Mouse (Mus musculus): ENCODE data around the gene Epb41l3. TPM values are rescaled to one million over a fixed set of nuclear protein-coding genes. Genes with fewer than 3 reads are reported as not detected.

The Epb41l3 gene
- polyA plus RNA-seq, 1 experiment = 176 TPM

DNA sequence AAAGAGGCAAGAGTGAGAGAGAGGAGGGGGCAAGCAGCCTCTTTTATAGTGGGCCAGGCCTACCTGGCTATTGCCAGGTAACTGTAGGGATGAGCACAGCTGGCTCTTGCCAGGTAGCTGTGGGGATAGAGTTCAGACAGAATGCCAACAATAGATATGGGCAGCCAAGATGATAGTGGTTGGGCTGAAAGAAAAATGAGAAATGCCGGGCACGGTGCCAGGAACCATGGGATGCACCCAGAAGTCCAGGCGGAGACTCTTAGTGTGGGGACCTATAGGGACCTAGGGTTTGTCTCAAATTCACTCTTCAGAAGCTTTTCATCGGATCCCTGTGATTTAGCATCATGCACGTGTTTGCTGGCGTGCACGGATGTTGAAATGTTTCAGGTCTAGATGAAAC, 6.8 kb downstream of the Epb41l3 start:
- no peak for TF ChIP-seq CTCF (IDR thresholded peaks at IDR 0.05; ENCODE audit: extremely low read depth, insufficient read length, insufficient replicate concordance, low read depth, low read length)
- no peak for TF ChIP-seq POLR2A (IDR thresholded peaks at IDR 0.05; ENCODE audit: low read depth, low read length)
- no peaks in the 10 kb centered on the region for H3K27me3 ChIP-seq (ENCODE audit: control insufficient read depth, insufficient read depth, low read length)
- peaks cover 2% of the 10 kb centered on the region for H3K36me3 ChIP-seq (ENCODE audit: control insufficient read depth, insufficient read depth, low read length)
- no peak overlapping the region for H3K27ac ChIP-seq (ENCODE audit: insufficient read depth, low read depth, low read length)
- H3K4me3 ChIP-seq (ENCODE audit: low read depth, low read length) = no peak overlapping the region
- peaks cover 3% of the 10 kb centered on the region; the same call in 1 of the 2 replicates for H3K4me1 ChIP-seq (ENCODE audit: control insufficient read depth, insufficient read depth, insufficient read length, low read length)
- WGBS = 73% methylated on average over 7 of the region's 7 CpGs

- no peaks in the 10 kb centered on the region for H3K4me1 ChIP-seq (ENCODE audit: control insufficient read depth, insufficient read depth, insufficient read length, low read length)
- H3K27ac ChIP-seq (ENCODE audit: insufficient read depth, low read depth, low read length) = no peak overlapping the region
- H3K36me3 ChIP-seq (ENCODE audit: control insufficient read depth, insufficient read depth, low read length) = peaks cover 12% of the 10 kb centered on the region
- TF ChIP-seq CTCF (IDR thresholded peaks at IDR 0.05; ENCODE audit: extremely low read depth, insufficient read length, insufficient replicate concordance, low read depth, low read length) (no peak), POLR2A (IDR thresholded peaks at IDR 0.05; ENCODE audit: low read depth, low read length) (no peak)
- H3K27me3 ChIP-seq (ENCODE audit: control insufficient read depth, insufficient read depth, low read length) = no peaks in the 10 kb centered on the region
- WGBS = 89% methylated on average over 3 of the region's 3 CpGs
- no peak overlapping the region for H3K4me3 ChIP-seq (ENCODE audit: low read depth, low read length)
Measured at GRCm38 (mm10) chr17:69091618-69092017, 16.1 kb downstream of the Epb41l3 start.

GRCm38 (mm10) chr17:69097068-69097467, 21.6 kb downstream of the Epb41l3 start:
- no peaks in the 10 kb centered on the region for H3K27me3 ChIP-seq (ENCODE audit: control insufficient read depth, insufficient read depth, low read length)
- H3K4me1 ChIP-seq (ENCODE audit: control insufficient read depth, insufficient read depth, insufficient read length, low read length) = peaks cover 9% of the 10 kb centered on the region; the same call in 1 of the 2 replicates
- H3K27ac ChIP-seq (ENCODE audit: insufficient read depth, low read depth, low read length) = no peak overlapping the region
- peaks cover 19% of the 10 kb centered on the region for H3K36me3 ChIP-seq (ENCODE audit: control insufficient read depth, insufficient read depth, low read length)
- no peak overlapping the region for H3K4me3 ChIP-seq (ENCODE audit: low read depth, low read length)
- TF ChIP-seq POLR2A (IDR thresholded peaks at IDR 0.05; ENCODE audit: low read depth, low read length) = no peak
- TF ChIP-seq CTCF (IDR thresholded peaks at IDR 0.05; ENCODE audit: extremely low read depth, insufficient read length, insufficient replicate concordance, low read depth, low read length) = no peak
- WGBS = 85% methylated on average over 4 of the region's 4 CpGs

DNA sequence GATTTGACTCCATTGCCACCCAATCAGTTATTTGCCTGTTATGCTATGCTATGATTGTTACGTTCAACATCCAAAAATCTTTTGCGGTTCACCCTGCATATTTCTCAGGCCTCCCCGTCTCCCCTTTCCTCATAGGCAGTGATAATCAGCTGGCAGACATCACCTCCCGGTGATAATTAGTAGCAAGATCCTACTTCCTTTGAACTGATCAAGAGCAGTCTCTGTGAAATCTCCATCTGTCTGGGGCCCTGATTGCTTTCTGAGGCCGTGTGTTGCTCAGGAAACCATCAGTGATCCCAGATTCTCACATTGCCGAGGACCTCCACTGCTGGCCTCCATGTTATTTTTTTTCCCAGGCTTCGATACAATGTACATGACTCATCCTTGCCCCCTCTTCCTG, 22.5 kb downstream of the Epb41l3 start:
- 77% methylated on average over 7 of the region's 7 CpGs for WGBS

DNA sequence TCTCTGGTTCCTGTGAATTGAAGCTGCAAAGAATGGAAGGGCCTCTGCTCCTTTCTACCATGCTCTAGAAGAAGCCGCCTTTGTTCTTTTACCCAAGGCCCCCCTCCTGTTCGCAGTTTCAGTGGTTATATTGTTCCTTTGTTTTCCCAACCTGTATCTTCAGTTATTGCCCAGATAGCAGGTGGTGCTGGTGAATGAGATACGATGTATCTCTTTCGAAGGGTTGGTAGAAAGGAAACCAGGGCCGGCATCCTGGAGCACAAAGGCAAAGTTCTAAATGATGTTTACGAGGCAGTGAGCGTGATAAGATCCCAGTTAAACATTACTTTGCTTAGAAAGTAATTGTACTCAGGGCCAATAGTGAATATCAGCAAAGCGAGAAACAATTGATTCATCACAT, 27.8 kb downstream of the Epb41l3 start:
- Histone ChIP-seq H3K27me3 (ENCODE audit: control insufficient read depth, insufficient read depth, low read length) (no peaks in the 10 kb centered on the region), H3K36me3 (ENCODE audit: control insufficient read depth, insufficient read depth, low read length) (peaks cover under 1% of the 10 kb centered on the region; the same call in 1 of the 2 replicates), H3K4me3 (ENCODE audit: low read depth, low read length) (no peak overlapping the region), H3K27ac (ENCODE audit: insufficient read depth, low read depth, low read length) (peak overlapping the region; percentile 73), H3K4me1 (ENCODE audit: control insufficient read depth, insufficient read depth, insufficient read length, low read length) (peaks cover 16% of the 10 kb centered on the region)
- WGBS = 28% methylated on average over 8 of the region's 8 CpGs
- TF ChIP-seq POLR2A (IDR thresholded peaks at IDR 0.05; ENCODE audit: low read depth, low read length) (no peak), CTCF (IDR thresholded peaks at IDR 0.05; ENCODE audit: extremely low read depth, insufficient read length, insufficient replicate concordance, low read depth, low read length) (no peak)

More for the DNA sequence above, 22.5 kb downstream of the Epb41l3 start:
- Histone ChIP-seq H3K4me3 (ENCODE audit: low read depth, low read length) (no peak overlapping the region), H3K4me1 (ENCODE audit: control insufficient read depth, insufficient read depth, insufficient read length, low read length) (peaks cover 9% of the 10 kb centered on the region; the same call in 1 of the 2 replicates), H3K27ac (ENCODE audit: insufficient read depth, low read depth, low read length) (no peak overlapping the region), H3K36me3 (ENCODE audit: control insufficient read depth, insufficient read depth, low read length) (peaks cover 19% of the 10 kb centered on the region), H3K27me3 (ENCODE audit: control insufficient read depth, insufficient read depth, low read length) (no peaks in the 10 kb centered on the region)
- TF ChIP-seq POLR2A (IDR thresholded peaks at IDR 0.05; ENCODE audit: low read depth, low read length) = no peak
- TF ChIP-seq CTCF (IDR thresholded peaks at IDR 0.05; ENCODE audit: extremely low read depth, insufficient read length, insufficient replicate concordance, low read depth, low read length) = no peak

DNA sequence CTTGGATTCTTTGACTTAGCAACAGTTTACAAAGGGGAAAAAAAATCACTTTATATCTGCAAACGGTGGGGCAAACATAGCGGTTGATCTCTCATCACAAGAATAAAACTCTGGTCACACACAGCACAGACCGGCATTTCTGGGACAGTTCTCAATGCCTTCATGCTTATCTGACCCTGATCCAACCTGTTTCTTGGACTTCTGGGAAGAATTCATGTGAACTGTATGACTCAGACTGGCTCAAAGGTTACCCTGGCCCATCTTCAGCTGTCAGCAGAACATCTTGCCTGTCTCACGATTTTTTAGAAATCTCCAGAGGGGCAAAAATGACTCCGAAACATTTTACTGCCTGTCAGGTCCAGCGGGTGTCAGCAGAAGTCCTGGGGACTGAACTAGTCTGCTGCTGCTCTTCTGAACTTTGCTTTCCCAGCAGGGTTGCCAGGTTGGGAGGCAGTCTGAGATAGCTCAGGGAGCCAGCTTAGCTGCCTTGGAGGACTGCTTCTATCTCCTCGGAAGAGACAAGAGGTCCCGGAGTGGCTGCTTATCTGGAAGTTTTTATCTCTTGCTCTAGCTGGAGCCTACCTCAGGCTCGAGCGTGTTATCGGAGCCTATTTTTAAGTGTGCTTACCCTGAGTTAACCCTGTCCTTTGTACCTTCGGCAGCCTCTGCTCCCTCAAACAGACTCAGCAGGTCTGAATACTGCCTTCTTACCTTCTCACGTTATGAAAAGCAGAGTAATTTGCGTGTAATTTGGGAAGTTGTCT, 29.7 kb downstream of the Epb41l3 start:
- no peak for TF ChIP-seq CTCF (IDR thresholded peaks at IDR 0.05; ENCODE audit: extremely low read depth, insufficient read length, insufficient replicate concordance, low read depth, low read length)
- TF ChIP-seq POLR2A (IDR thresholded peaks at IDR 0.05; ENCODE audit: low read depth, low read length) = no peak
- Histone ChIP-seq H3K27ac (ENCODE audit: insufficient read depth, low read depth, low read length) (peak overlapping the region; percentile 95), H3K27me3 (ENCODE audit: control insufficient read depth, insufficient read depth, low read length) (no peaks in the 10 kb centered on the region), H3K4me3 (ENCODE audit: low read depth, low read length) (0 out of 2 replicates have a peak overlapping the region, but pooled peaks have one; percentile 0), H3K36me3 (ENCODE audit: control insufficient read depth, insufficient read depth, low read length) (no peaks in the 10 kb centered on the region), H3K4me1 (ENCODE audit: control insufficient read depth, insufficient read depth, insufficient read length, low read length) (peaks cover 16% of the 10 kb centered on the region)
- WGBS = 18% methylated on average over 14 of the region's 14 CpGs

- WGBS = 10% methylated on average over 5 of the region's 5 CpGs
- peak overlapping the region; percentile 95 for H3K27ac ChIP-seq (ENCODE audit: insufficient read depth, low read depth, low read length)
- peaks cover 16% of the 10 kb centered on the region for H3K4me1 ChIP-seq (ENCODE audit: control insufficient read depth, insufficient read depth, insufficient read length, low read length)
- no peaks in the 10 kb centered on the region for H3K36me3 ChIP-seq (ENCODE audit: control insufficient read depth, insufficient read depth, low read length)
- H3K27me3 ChIP-seq (ENCODE audit: control insufficient read depth, insufficient read depth, low read length) = no peaks in the 10 kb centered on the region
- H3K4me3 ChIP-seq (ENCODE audit: low read depth, low read length) = no peak overlapping the region
- TF ChIP-seq CTCF (IDR thresholded peaks at IDR 0.05; ENCODE audit: extremely low read depth, insufficient read length, insufficient replicate concordance, low read depth, low read length) = no peak
Measured at GRCm38 (mm10) chr17:69105799-69106401, 30.4 kb downstream of the Epb41l3 start.
